30 mouse cellular contexts compared by ENCODE assay signal in the genomic region with DNA sequence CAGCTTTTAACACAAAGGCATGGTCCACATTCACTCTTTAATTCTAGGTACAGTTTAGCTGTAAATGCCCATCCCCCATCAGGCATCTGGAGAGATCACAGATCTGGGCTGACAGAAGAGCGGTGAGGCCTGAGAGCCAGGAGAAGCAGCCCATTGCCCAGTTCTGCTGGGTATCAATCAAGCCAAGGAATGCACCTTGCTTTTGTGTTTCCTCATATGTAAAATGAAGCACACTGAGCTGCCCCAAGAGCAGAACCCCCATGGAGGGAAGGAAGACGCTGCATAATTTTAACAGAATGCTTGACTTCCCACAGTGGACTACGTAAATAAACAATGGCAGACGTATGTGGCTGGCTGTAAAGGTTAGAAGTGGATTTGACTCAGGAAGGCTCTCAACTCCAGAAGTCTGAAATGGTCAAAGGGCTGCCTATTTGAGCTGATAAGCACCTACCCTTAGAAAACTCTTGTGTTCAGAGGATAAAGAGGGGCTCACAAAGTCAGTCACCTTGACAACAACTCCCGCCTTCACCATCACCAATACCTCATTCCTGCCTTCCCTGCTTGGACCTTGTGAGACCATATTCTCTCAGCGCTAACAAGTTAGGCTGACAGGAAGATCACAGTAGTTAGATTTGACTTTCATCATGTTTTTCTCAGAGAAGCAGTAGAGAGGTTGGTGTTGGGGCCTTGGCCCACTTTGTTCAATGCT. TPM values are rescaled to one million over a fixed set of nuclear protein-coding genes. Genes with fewer than 3 reads are reported as not detected.
DNase-seq lines count a peak whose midpoint lies in the region; ATAC-seq and TF ChIP-seq lines count a peak whose summit lies in the region.
"Had no signal": no experiment of that assay in that cellular context is flagged by ENCODE, and none has a peak within 500 bp of the region (broad histone marks: within the 10 kb centered on the region; RNA-seq: fewer than 3 reads in every experiment).

No protein-coding gene starts in this region.

- peaks cover 88% of the 10 kb centered on the region for H3K4me1 ChIP-seq in E14TG2a.4 (replicated peaks; ENCODE audit: low read depth, low read length)
- peaks cover 27% of the 10 kb centered on the region for H3K4me1 ChIP-seq in heart, embryonic 12.5 days (replicated peaks)
- H3K4me1 ChIP-seq in liver, embryonic 11.5 days (replicated peaks; ENCODE audit: control insufficient read depth, insufficient read depth, low read length), result no peaks in the 10 kb centered on the region; the same call in 1 of the 2 replicates
- H3K4me1 ChIP-seq: forebrain, embryonic 13.5 days had no signal

- H3K27me3 ChIP-seq in E14TG2a.4 (ENCODE audit: insufficient read depth, low read length), result no peaks in the 10 kb centered on the region
- no peaks in the 10 kb centered on the region for H3K27me3 ChIP-seq in heart, embryonic 12.5 days (replicated peaks)
- H3K27me3 ChIP-seq in liver, embryonic 11.5 days (replicated peaks; ENCODE audit: control insufficient read depth, insufficient read depth, low read length), result no peaks in the 10 kb centered on the region
- H3K27me3 ChIP-seq: CH12.LX; forebrain, embryonic 13.5 days; heart, embryonic 15.5 days; hindbrain, embryonic 13.5 days had no signal

- no peak for TF ChIP-seq CTCF in E14TG2a.4 (conservative IDR thresholded peaks at IDR 0.05; ENCODE audit: low read length)

- 57% methylated on average over 6 of the region's 6 CpGs for WGBS in heart, embryonic 12.5 days
- 62% methylated on average over 6 of the region's 6 CpGs for WGBS in liver, embryonic 11.5 days

- peaks cover 79% of the 10 kb centered on the region for H3K36me3 ChIP-seq in E14TG2a.4 (ENCODE audit: insufficient read depth, low read length)
- peaks cover 11% of the 10 kb centered on the region for H3K36me3 ChIP-seq in heart, embryonic 12.5 days
- H3K36me3 ChIP-seq in liver, embryonic 11.5 days (ENCODE audit: control insufficient read depth, insufficient read depth, low read length), result no peaks in the 10 kb centered on the region
- H3K36me3 ChIP-seq: heart, embryonic 15.5 days; hindbrain, embryonic 13.5 days had no signal

- H3K4me2 ChIP-seq in heart, embryonic 12.5 days, result no peak overlapping the region
- no peak overlapping the region for H3K4me2 ChIP-seq in liver, embryonic 11.5 days
- H3K4me2 ChIP-seq: forebrain, embryonic 13.5 days; heart, embryonic 11.5 days; heart, embryonic 15.5 days; hindbrain, embryonic 13.5 days had no signal

- no peaks in the 10 kb centered on the region for H3K9me3 ChIP-seq in E14TG2a.4 (ENCODE audit: low read length)
- no peaks in the 10 kb centered on the region for H3K9me3 ChIP-seq in heart, embryonic 12.5 days (replicated peaks)
- H3K9me3 ChIP-seq in liver, embryonic 11.5 days (ENCODE audit: control insufficient read depth, low read length), result no peaks in the 10 kb centered on the region
- H3K9me3 ChIP-seq: forebrain, embryonic 10.5 days; forebrain, embryonic 13.5 days; heart, embryonic 15.5 days; hindbrain, embryonic 10.5 days; hindbrain, embryonic 13.5 days had no signal

- no peak for ATAC-seq in heart, embryonic 12.5 days (ENCODE audit: insufficient number of reproducible peaks, low FRiP score)
- ATAC-seq in liver, embryonic 11.5 days (replicated peaks; ENCODE audit: low FRiP score), result no peak
- ATAC-seq: forebrain, embryonic 13.5 days; forebrain, postnatal 0 days; hindbrain, embryonic 16.5 days; intestine, embryonic 16.5 days had no signal

- H3K27ac ChIP-seq in heart, embryonic 12.5 days (ENCODE audit: poor library complexity, severe bottlenecking), result no peak overlapping the region
- H3K27ac ChIP-seq in liver, embryonic 11.5 days (ENCODE audit: low read depth, low read length), result no peak overlapping the region
- H3K27ac ChIP-seq: forebrain, embryonic 10.5 days; forebrain, embryonic 13.5 days; gastrocnemius, adult 2 months; heart, embryonic 15.5 days; hindbrain, embryonic 10.5 days; hindbrain, embryonic 13.5 days had no signal

- H3K9ac ChIP-seq in heart, embryonic 12.5 days, result no peak overlapping the region
- no peak overlapping the region for H3K9ac ChIP-seq in liver, embryonic 11.5 days (ENCODE audit: low read depth, low read length)
- H3K9ac ChIP-seq: forebrain, embryonic 13.5 days; forebrain, postnatal 0 days; heart, embryonic 15.5 days; hindbrain, embryonic 13.5 days had no signal

- DNase-seq in cerebellum, postnatal 14 days, result peak; percentile 23 to 27
- DNase-seq in cerebellum, adult 9-11 months, result no peak
- DNase-seq in ES-CJ7 (ENCODE audit: low read depth, low spot score) (peak; percentile 80), ZHBTc4 (ENCODE audit: low read depth, low spot score) (peak; percentile 61)
- DNase-seq in right cerebral cortex, postnatal 14 days, result no peak
- no peak for DNase-seq in liver, embryonic 11.5 days (ENCODE audit: low spot score)
- DNase-seq: adrenal gland, adult 2 months; adrenal gland, postnatal 14 days; B cell, adult 2 months; cerebellum, adult 11 months; cerebellum, adult 8-10 months; cerebellum, postnatal 36 days; forebrain, postnatal 0 days; gastrocnemius, adult 2 months; gastrocnemius, postnatal 14 days; heart, adult 11 months; heart, postnatal 10 days; heart, postnatal 36 days; kidney, adult 18-20 months had no signal

- peak overlapping the region; percentile 39 for H3K4me3 ChIP-seq in E14TG2a.4 (replicated peaks; ENCODE audit: low read length)
- no peak overlapping the region for H3K4me3 ChIP-seq in heart, embryonic 12.5 days
- H3K4me3 ChIP-seq in liver, embryonic 11.5 days (ENCODE audit: low read depth, low read length), result no peak overlapping the region
- H3K4me3 ChIP-seq: forebrain, embryonic 10.5 days; forebrain, embryonic 13.5 days; gastrocnemius, adult 2 months; heart, embryonic 15.5 days; hindbrain, embryonic 10.5 days; hindbrain, embryonic 13.5 days had no signal

RNA-seq across cellular contexts. Expression of gene Etv5, which starts 23.2 kb away (rescaled TPM):
- polyA plus RNA-seq in heart, embryonic 12.5 days (2016; fragmentation: Nextera tagmentation; extraction: Ambion mirVana), result 23.8 and 29.6 TPM in 2 replicates
- 16.1 TPM in 2 replicates for polyA plus RNA-seq in liver, embryonic 11.5 days (2014; fragmentation: Nextera tagmentation; extraction: Ambion mirVana)

Comparison
In these comparisons a context has a peak if more than half of its experiments do, and no peak if none do; other contexts are left out.
1. DNase-seq: peak in cerebellum, postnatal 14 days (2 of 2), ES-CJ7 (single experiment) and ZHBTc4 (single experiment); none in cerebellum, adult 9-11 months (single experiment), right cerebral cortex, postnatal 14 days (single experiment) and liver, embryonic 11.5 days (single experiment).